Mouse (Mus musculus) telencephalon, adult 2 months (tissue): Measurements from ENCODE around the gene Nfkbie.

Source experiments
- DNase-seq: peaks from one replicate; pipeline ENCODE4 v3.0.0-alpha.2; 2011; ENCODE audit warnings: low read depth, low spot score

Nfkbie gene

GRCm38 (mm10) chr17:45555452-45556106, at the start of gene Nfkbie:
Nfkbie (plus strand) TSS chr17:45555703.
- no peak for DNase-seq

GRCm38 (mm10) chr17:45505941-45506465, 49.5 kb upstream of the Nfkbie start:
- no peak for DNase-seq

GRCm38 (mm10) chr17:45506700-45507189, 48.8 kb upstream of the Nfkbie start, which contains the start of gene Aars2:
Aars2 (plus strand) TSS chr17:45506841.
- peak; percentile 89 for DNase-seq

- DNase-seq = no peak
These were observed 44.6 kb upstream of the Nfkbie start for GRCm38 (mm10) chr17:45510871-45511270.

GRCm38 (mm10) chr17:45511757-45512156, 43.7 kb upstream of the Nfkbie start:
- no peak for DNase-seq

GRCm38 (mm10) chr17:45515204-45515726, 40.2 kb upstream of the Nfkbie start:
- no peak for DNase-seq

- DNase-seq = no peak
These were observed 39.7 kb upstream of the Nfkbie start for GRCm38 (mm10) chr17:45515806-45516205.

GRCm38 (mm10) chr17:45516488-45516887, 39.0 kb upstream of the Nfkbie start:
- no peak for DNase-seq

GRCm38 (mm10) chr17:45517135-45517534, 38.4 kb upstream of the Nfkbie start:
- DNase-seq = no peak

- no peak for DNase-seq
These were observed 37.8 kb upstream of the Nfkbie start for GRCm38 (mm10) chr17:45517549-45518215.

GRCm38 (mm10) chr17:45518766-45519475, 36.6 kb upstream of the Nfkbie start:
- no peak for DNase-seq

GRCm38 (mm10) chr17:45520136-45520535, 35.4 kb upstream of the Nfkbie start:
- no peak for DNase-seq

GRCm38 (mm10) chr17:45523263-45523662, 32.2 kb upstream of the Nfkbie start, which contains the start of gene Tcte1:
Tcte1 (plus strand) TSS chr17:45523434.
- DNase-seq = no peak

- DNase-seq = no peak
These were observed 30.5 kb upstream of the Nfkbie start for GRCm38 (mm10) chr17:45524961-45525360.

- DNase-seq = peak; percentile 22
These were observed 28.9 kb upstream of the Nfkbie start for GRCm38 (mm10) chr17:45526571-45526970.

GRCm38 (mm10) chr17:45530346-45530782, 25.1 kb upstream of the Nfkbie start:
- peak; percentile 85 for DNase-seq

GRCm38 (mm10) chr17:45532896-45533295, 22.6 kb upstream of the Nfkbie start:
- no peak for DNase-seq

GRCm38 (mm10) chr17:45536264-45536663, 19.2 kb upstream of the Nfkbie start:
- DNase-seq = no peak

GRCm38 (mm10) chr17:45538394-45538793, 17.1 kb upstream of the Nfkbie start:
- DNase-seq = no peak

- no peak for DNase-seq
These were observed 15.8 kb upstream of the Nfkbie start for GRCm38 (mm10) chr17:45539664-45540063.

- no peak for DNase-seq
These were observed 13.4 kb upstream of the Nfkbie start for GRCm38 (mm10) chr17:45542129-45542528.

- no peak for DNase-seq
These were observed 12.8 kb upstream of the Nfkbie start for GRCm38 (mm10) chr17:45542705-45543104.
